Mouse (Mus musculus) intestine, embryonic 14.5 days (tissue): ENCODE results near the gene Adam22. TPM values are rescaled to one million over a fixed set of nuclear protein-coding genes. Genes with fewer than 3 reads are reported as not detected.

Experiments
- ATAC-seq: fragments of 200-750 bp; cut with Nextera tagmentation; replicated peaks from 2 replicates; pipeline ENCODE4 v1.8.0; 2017; ENCODE audit warnings: low read depth, moderate number of reproducible peaks, moderate TSS enrichment, moderate library complexity; ENCODE audit not compliant: low FRiP score, low TSS enrichment
- DNase-seq: peaks from one replicate; pipeline ENCODE4 v3.0.0-alpha.2; 2018; ENCODE audit warnings: low spot score
- H3K27ac ChIP-seq: fragments of 300-500 bp; sonication (generic); 2 replicates; pipeline ENCODE4 v1.5.1; 2014; ENCODE audit warnings: low read depth, mild to moderate bottlenecking, control low read depth
- H3K27me3 ChIP-seq: fragments of 300-500 bp; sonication (generic); replicated peaks from 2 replicates; pipeline ENCODE4 v1.6.1; 2014; ENCODE audit warnings: low read length, control low read depth; ENCODE audit not compliant: control insufficient read depth, insufficient read depth
- H3K36me3 ChIP-seq: fragments of 300-500 bp; sonication (generic); 2 replicates; pipeline ENCODE4 v1.6.1; 2014; ENCODE audit warnings: low read length, control low read depth; ENCODE audit not compliant: control insufficient read depth, insufficient read depth
- H3K4me1 ChIP-seq: fragments of 300-500 bp; sonication (generic); replicated peaks from 2 replicates; pipeline ENCODE4 v1.6.1; 2014; ENCODE audit warnings: low read length, control low read depth, mixed read lengths; ENCODE audit not compliant: control insufficient read depth, insufficient read depth
- H3K4me2 ChIP-seq: fragments of 300-500 bp; sonication (generic); 2 replicates; pipeline ENCODE4 v1.6.1; 2014; ENCODE audit warnings: low read length
- H3K4me3 ChIP-seq: fragments of 300-500 bp; sonication (generic); 2 replicates; pipeline ENCODE4 v1.5.1; 2014; ENCODE audit warnings: low read depth, low read length, control low read depth, mixed read lengths
- H3K9ac ChIP-seq: fragments of 300-500 bp; sonication (generic); 2 replicates; pipeline ENCODE4 v1.6.1; 2014; ENCODE audit warnings: mild to moderate bottlenecking, low read length
- H3K9me3 ChIP-seq: fragments of 300-500 bp; sonication (generic); 2 replicates; pipeline ENCODE4 v1.6.1; 2016; ENCODE audit warnings: low read length, control low read depth; ENCODE audit not compliant: control insufficient read depth
- WGBS: fragments of 180-500 bp; shearing (Covaris S2); extraction: QIAGEN DNeasy Blood & Tissue Kit; methylation state at CpG from one replicate; pipeline ENCODE4 v1.1.7; 2014; 5-methylcytosine and 5-hydroxymethylcytosine counted together
- polyA plus RNA-seq: library from polyadenylated mRNA; unstranded; fragments of >200 nt; fragmentation: Nextera tagmentation; extraction: Ambion mirVana; gene quantifications from 2 replicates; pipeline ENCODE4 v1.2.1, GENCODE M21; 2014

The Adam22 gene
- polyA plus RNA-seq, 1 experiment from 2014 or later = 10.5 TPM

- H3K4me3 ChIP-seq = no peak overlapping the region
- 90% methylated on average over 9 of the region's 9 CpGs for WGBS
- H3K36me3 ChIP-seq = peaks cover 16% of the 10 kb centered on the region
- H3K9ac ChIP-seq = no peak overlapping the region
- no peaks in the 10 kb centered on the region for H3K27me3 ChIP-seq
- no peaks in the 10 kb centered on the region for H3K4me1 ChIP-seq
- H3K4me2 ChIP-seq = no peak overlapping the region
- ATAC-seq (no peak), DNase-seq (no peak)
- H3K9me3 ChIP-seq = no peaks in the 10 kb centered on the region
- H3K27ac ChIP-seq = no peak overlapping the region
Measured at GRCm38 (mm10) chr5:8073901-8074561, 293.9 kb downstream of the Adam22 start.

DNA sequence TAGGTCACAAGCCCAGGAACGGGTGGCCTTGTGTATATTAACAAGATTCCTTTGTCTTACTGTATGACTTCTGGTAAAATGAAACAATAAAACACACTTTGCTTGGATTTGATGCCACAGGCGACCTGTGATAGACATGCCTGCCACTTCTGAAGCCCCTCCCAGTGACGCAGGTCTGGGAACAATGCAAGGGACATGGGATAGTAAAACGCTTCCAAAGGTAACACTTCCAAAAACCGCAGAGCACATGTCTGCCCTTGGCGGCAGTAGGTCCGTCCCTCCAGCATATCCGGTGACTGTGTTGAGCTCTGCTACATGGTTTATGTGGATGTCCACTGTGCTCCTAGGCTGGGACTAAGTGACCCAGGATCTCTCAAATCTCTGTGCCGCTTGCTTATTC lies 294.6 kb downstream of the Adam22 start:
- no peak overlapping the region for H3K4me3 ChIP-seq
- no peak for DNase-seq
- no peak for ATAC-seq
- WGBS = 89% methylated on average over 9 of the region's 9 CpGs
- H3K9ac ChIP-seq = no peak overlapping the region
- H3K27me3 ChIP-seq = no peaks in the 10 kb centered on the region
- no peak overlapping the region for H3K4me2 ChIP-seq
- no peak overlapping the region for H3K27ac ChIP-seq
- no peaks in the 10 kb centered on the region for H3K4me1 ChIP-seq
- no peaks in the 10 kb centered on the region for H3K9me3 ChIP-seq
- peaks cover 19% of the 10 kb centered on the region for H3K36me3 ChIP-seq

DNA sequence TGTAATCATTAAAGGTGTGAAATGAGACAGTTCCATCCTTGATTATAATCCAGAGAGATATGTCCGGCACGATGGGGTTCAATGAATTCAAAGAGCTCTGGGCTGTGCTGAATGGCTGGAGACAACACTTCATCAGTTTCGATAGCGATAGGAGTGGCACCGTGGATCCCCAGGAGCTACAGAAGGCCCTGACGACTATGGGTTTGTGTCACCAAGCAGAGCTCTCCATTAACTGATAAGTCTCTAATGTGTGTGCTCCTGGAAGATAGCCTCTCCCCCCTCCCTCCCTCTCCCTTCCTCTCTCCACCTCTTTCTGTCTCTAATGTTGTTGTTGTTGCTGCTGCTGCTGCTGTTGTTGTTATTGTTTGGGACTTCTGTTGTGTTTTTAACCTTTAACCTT lies 304.8 kb downstream of the Adam22 start:
- no peaks in the 10 kb centered on the region; the same call in 1 of the 2 replicates for H3K4me1 ChIP-seq
- DNase-seq = no peak
- H3K4me3 ChIP-seq = no peak overlapping the region
- H3K27ac ChIP-seq = no peak overlapping the region
- WGBS = 76% methylated on average over 6 of the region's 6 CpGs
- peaks cover 85% of the 10 kb centered on the region for H3K36me3 ChIP-seq
- H3K27me3 ChIP-seq = no peaks in the 10 kb centered on the region
- H3K9ac ChIP-seq = no peak overlapping the region
- H3K4me2 ChIP-seq = no peak overlapping the region
- ATAC-seq = no peak
- no peaks in the 10 kb centered on the region for H3K9me3 ChIP-seq

GRCm38 (mm10) chr5:8062469-8062868 lies 305.5 kb downstream of the Adam22 start:
- ATAC-seq (no peak), DNase-seq (no peak)
- no peak overlapping the region for H3K27ac ChIP-seq
- H3K4me3 ChIP-seq = no peak overlapping the region
- H3K4me1 ChIP-seq = peaks cover 2% of the 10 kb centered on the region
- H3K27me3 ChIP-seq = no peaks in the 10 kb centered on the region
- no peak overlapping the region for H3K9ac ChIP-seq
- 91% methylated on average over 2 of the region's 2 CpGs for WGBS
- H3K9me3 ChIP-seq = no peaks in the 10 kb centered on the region
- H3K36me3 ChIP-seq = peaks cover 81% of the 10 kb centered on the region
- H3K4me2 ChIP-seq = no peak overlapping the region

DNA sequence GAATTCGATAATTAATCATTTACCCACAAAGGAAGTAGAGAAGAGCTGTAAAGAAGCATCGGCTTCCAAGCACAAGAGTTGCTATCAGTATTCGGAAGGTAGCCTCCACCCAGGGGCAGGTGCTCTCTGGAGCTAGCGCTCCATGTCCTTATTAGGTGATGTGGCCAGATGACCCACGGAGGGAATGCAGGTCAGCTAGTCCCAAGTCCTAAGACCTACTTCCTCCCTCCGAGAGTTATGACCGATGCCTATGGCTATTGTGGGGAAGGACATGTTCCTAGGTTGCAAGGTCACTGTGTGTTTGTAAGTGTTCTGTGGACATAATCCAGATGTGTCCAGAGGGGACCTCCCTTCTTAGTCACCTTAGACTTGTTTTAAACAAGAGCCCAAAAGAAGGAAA lies 309.9 kb downstream of the Adam22 start:
- Histone ChIP-seq H3K27me3 (no peaks in the 10 kb centered on the region), H3K27ac (no peak overlapping the region), H3K4me3 (no peak overlapping the region), H3K9me3 (no peaks in the 10 kb centered on the region), H3K9ac (no peak overlapping the region), H3K4me2 (no peak overlapping the region), H3K4me1 (peaks cover 7% of the 10 kb centered on the region), H3K36me3 (peaks cover 38% of the 10 kb centered on the region)
- WGBS = 74% methylated on average over 7 of the region's 7 CpGs
- ATAC-seq (no peak), DNase-seq (no peak)

GRCm38 (mm10) chr5:8057018-8057323 lies 311.0 kb downstream of the Adam22 start:
- H3K4me2 ChIP-seq = peak overlapping the region; percentile 82
- DNase-seq = no peak
- H3K27me3 ChIP-seq = no peaks in the 10 kb centered on the region
- H3K9ac ChIP-seq = peak overlapping the region; percentile 89
- no peaks in the 10 kb centered on the region for H3K9me3 ChIP-seq
- peaks cover 7% of the 10 kb centered on the region for H3K4me1 ChIP-seq
- peak; percentile 57 for ATAC-seq
- peak overlapping the region; percentile 88 for H3K27ac ChIP-seq
- WGBS = 43% methylated on average over 5 of the region's 5 CpGs
- peak overlapping the region; percentile 54 for H3K4me3 ChIP-seq
- H3K36me3 ChIP-seq = peaks cover 33% of the 10 kb centered on the region

- no peaks in the 10 kb centered on the region for H3K9me3 ChIP-seq
- peaks cover 27% of the 10 kb centered on the region for H3K36me3 ChIP-seq
- WGBS = under 1% methylated on average over 57 of the region's 60 CpGs
- DNase-seq = peak; percentile 90
- H3K4me1 ChIP-seq = peaks cover 7% of the 10 kb centered on the region
- peak overlapping the region; percentile 82 for H3K4me2 ChIP-seq
- peak overlapping the region; percentile 89 for H3K9ac ChIP-seq
- ATAC-seq = peak; percentile 97
- H3K4me3 ChIP-seq = peak overlapping the region; percentile 54
- no peaks in the 10 kb centered on the region for H3K27me3 ChIP-seq
- peak overlapping the region; percentile 88 for H3K27ac ChIP-seq
Measured at GRCm38 (mm10) chr5:8056141-8057017, 311.6 kb downstream of the Adam22 start.

DNA sequence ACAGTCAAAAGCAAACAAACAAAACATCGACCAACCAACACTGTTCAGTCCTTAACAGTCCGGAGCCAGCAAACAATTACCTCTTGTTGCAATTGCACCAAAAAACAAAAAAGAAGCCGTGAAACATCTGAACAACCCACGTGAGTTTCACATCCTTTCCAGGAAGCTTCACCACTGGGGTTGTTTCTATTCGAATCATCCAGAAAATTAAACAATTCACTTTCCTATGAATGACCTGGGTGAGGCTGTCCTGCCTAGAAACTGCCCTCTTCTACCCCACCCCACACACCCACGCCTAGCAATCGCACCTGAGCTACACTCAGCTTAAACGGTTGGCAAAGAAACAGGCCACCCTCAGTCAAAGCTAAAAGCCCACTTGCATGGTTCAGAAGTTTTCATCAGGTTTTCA lies 312.2 kb downstream of the Adam22 start:
- ATAC-seq (no peak; the same call in 1 of the 2 replicates), DNase-seq (no peak)
- Histone ChIP-seq H3K9me3 (no peaks in the 10 kb centered on the region), H3K27me3 (no peaks in the 10 kb centered on the region), H3K9ac (peak overlapping the region; percentile 89), H3K4me3 (peak overlapping the region; percentile 54), H3K4me1 (peaks cover 7% of the 10 kb centered on the region), H3K27ac (peak overlapping the region; percentile 88; the same call in 1 of the 2 replicates), H3K4me2 (peak overlapping the region; percentile 82), H3K36me3 (peaks cover 20% of the 10 kb centered on the region)
- WGBS = 29% methylated on average over 8 of the region's 8 CpGs
